Mouse (Mus musculus): ENCODE data around the gene Slc35c1. TPM values are rescaled to one million over a fixed set of nuclear protein-coding genes. Genes with fewer than 3 reads are reported as not detected.
A peak's percentile ranks its signal among the peaks of the same experiment; 100 is the strongest.
"Not testable (repeated sequence)": the region's sequence is repeated elsewhere in the genome, so short reads cannot be mapped to it uniquely, and the experiment has no call there.

The Slc35c1 gene
- total RNA-seq, 2 experiments from 2014 or later = 18.0 to 18.1 TPM

DNA sequence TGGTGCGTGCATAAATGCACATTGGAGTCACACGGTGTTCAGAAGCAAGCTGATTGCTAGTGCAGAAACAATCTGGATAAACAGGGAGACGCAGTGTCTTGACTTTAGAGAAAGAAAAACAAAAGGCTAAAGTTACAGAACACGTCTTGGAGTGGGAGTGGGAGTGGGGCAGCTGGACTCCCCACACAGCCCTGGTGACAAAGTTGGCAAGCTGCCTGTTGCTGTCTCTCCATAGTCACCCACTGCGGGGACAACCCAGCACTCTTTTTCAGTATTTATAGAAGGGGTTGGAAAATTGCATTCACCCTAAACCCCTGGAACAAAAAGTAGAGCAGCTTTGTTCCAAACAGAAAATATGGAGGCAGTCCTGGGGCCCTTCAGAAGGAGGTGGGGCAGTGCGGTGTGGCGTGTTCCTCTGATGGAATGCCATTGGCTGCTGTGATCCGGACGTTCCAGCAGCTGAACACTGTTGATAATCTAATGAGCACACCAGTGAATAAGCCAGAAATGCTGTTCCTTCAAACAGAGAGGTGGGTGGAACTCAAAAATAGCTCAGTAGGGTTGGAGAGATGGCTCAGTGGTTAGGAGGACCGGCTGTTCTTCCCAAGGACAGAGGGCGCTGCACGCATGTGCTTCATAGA lies 17.5 kb upstream of the Slc35c1 start:
- intact Hi-C loops (cut with DNase I) = no loop called here
- DNase-seq = no peak

DNA sequence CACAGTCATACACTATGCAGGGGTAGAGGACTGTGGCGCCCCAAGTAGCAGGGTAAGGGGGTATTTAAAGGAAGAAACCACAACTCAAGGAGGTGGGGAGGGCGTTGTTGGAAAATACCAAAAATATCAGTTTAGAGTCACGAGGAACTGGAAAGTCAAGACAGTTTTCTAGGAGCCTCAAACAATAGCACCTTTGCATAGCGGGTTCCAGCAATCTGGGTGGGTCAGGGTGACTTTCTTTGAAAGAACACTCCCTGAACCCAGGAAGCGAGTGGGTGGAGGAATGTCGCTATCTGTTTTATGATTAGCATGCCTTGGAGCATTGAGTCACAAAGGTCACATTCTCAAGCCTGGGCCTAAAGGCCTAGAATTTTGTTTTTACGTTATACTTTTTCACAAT lies 16.2 kb upstream of the Slc35c1 start:
- intact Hi-C loops (cut with DNase I); DNase-seq: not testable (repeated sequence)

DNA sequence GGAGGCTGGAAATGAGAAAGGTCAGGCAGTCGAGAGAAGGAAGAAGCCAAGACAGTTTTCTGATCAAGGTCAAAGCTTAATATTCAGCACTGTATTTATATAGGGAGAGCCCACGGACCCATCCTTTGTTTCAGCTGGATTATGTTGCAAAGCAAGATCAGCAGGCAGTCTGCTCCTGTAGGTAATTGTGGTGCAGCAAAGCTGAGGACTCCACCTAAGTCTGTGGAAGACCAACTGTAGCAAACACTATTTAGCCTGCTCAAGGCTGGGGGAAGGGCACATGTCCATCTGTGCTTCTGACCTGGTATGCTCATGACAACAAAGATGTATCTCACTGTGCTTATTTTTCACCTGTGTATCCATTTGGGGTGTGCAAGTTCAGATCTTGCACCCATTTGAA lies 15.4 kb upstream of the Slc35c1 start:
- intact Hi-C loops (cut with DNase I) = no loop called here

DNA sequence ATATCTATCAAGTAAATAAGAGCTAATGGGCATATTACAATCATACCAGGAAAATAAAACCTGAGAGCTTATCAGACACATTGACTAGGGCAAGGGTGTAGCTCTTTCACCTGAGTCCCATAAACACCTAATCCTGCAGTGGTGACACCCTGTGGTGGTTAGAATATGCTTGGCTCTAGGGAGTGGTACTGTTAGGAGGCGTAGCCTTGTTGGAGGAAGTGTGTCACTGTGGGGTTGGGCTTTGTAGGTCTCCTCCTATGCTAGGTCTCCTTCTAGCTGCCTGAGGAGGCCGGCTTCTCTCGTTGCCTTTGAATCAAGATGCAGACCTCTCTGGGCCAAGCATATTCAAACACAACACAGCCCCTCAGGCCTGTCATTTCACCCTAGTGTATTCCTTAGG lies 14.6 kb upstream of the Slc35c1 start:
- intact Hi-C loops (cut with DNase I) = no loop called here

More for the DNA sequence above, 15.4 kb upstream of the Slc35c1 start:
- DNase-seq = no peak

DNA sequence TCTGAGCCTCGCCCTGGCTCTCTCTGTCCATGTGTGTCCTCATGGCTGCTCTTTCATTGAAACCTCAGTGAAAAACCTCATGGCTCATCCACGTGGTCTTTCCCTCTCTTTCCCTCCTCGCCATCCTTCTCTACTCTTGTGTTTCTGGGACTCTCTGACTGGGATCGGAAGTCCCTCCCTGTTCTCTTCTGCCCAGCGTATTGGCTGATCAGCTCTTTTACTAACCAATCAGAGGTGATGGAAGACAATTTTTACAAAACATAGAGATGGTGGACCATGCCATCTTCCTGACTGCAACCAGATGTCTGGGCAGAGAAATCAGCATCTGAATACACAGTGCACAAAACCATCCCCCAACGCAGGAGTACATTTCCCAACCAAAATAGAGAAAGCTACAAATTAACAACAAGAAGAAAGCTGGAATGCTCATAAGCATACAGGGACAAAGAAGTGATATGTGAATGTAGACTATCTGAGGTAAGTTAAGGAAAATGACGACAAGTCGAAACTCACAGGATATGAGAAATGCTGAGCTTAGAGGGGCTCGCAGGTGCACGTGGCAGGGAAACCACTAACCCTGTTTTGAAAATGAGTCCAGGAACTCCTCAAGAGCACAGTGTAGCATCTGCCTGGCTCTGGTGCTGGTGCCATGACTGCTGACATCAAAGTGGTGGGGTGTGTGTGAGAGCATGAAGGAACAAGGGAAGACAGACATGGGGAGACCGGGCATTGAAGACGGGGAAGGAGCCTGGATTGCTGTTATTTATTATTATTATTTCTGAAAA lies 11.7 kb upstream of the Slc35c1 start:
- intact Hi-C loops (cut with DNase I) = no loop called here
- no peak for DNase-seq

More for the DNA sequence above, 14.6 kb upstream of the Slc35c1 start:
- no peak for DNase-seq

- no peak for DNase-seq
- intact Hi-C loops (cut with DNase I) = no loop called here
These were observed 4.4 kb upstream of the Slc35c1 start for GRCm38 (mm10) chr2:92464690-92465089.

GRCm38 (mm10) chr2:92461215-92461614 lies 877 bp upstream of the Slc35c1 start:
- DNase-seq = no peak
- intact Hi-C loops (cut with DNase I) = no loop called here

DNA sequence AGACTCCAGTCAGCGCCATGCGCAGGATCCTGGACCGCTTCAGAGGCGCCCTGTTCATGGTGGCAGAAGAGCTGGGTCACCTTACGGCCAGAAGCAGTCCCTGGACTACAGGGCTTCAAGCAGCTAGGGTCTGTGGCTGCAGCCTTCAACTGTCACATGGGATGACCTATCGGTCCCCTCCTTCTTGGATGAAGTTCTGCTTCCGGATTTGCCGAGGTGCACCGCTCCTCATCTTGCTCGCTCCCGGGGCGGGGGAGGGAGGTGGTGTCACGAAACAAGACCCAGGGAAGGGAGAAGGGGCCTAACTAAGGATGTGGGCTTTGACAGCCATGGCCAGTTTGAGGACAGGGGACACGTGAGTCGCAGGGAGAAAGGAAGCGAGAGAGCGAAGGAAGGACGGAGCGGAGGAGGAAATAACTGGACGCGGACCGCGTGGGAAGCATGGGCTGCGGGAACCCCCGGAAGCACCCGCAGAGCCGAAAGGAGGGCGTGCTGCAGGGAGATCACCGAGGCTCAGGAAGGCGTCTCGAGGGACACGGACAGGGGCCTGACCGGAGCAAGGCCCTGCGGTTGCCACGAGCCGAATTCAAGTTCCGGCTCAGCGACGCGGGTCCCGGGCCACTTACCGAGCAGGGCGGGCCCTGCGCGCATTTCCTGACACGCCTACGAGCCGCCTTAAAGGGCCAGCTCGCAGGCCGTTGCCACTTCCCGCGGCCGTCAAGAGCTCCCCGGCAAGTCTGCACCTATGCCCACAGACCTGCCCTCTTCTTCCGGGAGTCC lies 1.0 kb downstream of the Slc35c1 start:
- peak; percentile 72 for DNase-seq
- intact Hi-C loops (cut with DNase I) = no loop called here

- DNase-seq = no peak
- intact Hi-C loops (cut with DNase I) = no loop called here
These were observed 1.9 kb downstream of the Slc35c1 start for GRCm38 (mm10) chr2:92458481-92458880.

DNA sequence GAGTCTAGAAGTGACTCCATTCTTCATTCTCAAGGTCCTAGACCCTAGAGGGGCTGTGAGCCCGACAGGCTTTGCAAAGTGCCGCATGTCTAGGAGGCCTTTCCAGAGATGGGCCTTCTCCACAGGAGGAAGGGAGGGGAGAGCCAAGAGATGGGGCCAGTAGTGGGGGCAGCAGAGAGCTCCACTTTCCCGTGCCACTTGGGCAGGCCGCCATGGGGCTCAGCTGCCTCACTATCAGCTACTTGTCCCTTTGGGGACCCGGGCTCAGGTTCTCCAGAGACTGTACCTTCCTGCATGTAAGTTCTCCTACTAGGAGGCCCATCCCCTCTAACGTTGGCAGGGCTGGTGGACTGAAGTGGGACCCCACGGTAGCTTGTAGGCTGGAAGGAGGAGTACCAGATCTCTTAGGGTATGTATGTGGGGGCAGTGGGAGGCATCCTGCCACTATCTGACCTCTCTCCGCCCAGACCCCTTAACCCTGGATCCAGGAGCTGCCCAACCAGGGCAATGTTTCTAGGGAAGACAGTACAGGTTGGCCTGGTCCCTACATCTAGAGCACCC lies 3.3 kb downstream of the Slc35c1 start:
- DNase-seq = peak; percentile 61

GRCm38 (mm10) chr2:92455704-92456103 lies 4.6 kb downstream of the Slc35c1 start:
- no peak for DNase-seq

More for the DNA sequence above, 3.3 kb downstream of the Slc35c1 start:
- intact Hi-C loops (cut with DNase I) = no loop called here

DNA sequence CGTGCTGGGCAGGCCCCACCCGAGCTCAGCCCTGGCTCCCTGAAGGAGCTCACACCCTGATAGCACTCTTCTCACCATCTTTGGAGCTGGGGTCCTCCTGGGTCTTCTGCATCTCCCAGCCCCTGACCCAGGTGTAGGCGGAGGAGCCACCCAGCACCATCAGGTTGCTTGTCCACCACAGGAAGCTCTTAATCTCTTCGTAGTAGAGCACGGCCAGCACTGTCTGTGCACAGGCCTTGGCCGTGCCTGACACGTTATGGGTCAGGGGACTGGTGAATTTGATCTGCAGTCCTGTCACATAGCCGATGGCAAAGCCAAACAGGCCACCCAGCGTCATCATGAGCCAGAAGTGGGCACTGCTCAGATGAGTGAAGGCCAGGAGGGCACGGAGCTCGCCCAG lies 6.2 kb downstream of the Slc35c1 start:
- DNase-seq = no peak
- intact Hi-C loops (cut with DNase I) = no loop called here

More at GRCm38 (mm10) chr2:92455704-92456103, 4.6 kb downstream of the Slc35c1 start:
- intact Hi-C loops (cut with DNase I) = no loop called here

- no peak for DNase-seq
- intact Hi-C loops (cut with DNase I) = no loop called here
These were observed 9.2 kb downstream of the Slc35c1 start for GRCm38 (mm10) chr2:92451126-92451525.

DNA sequence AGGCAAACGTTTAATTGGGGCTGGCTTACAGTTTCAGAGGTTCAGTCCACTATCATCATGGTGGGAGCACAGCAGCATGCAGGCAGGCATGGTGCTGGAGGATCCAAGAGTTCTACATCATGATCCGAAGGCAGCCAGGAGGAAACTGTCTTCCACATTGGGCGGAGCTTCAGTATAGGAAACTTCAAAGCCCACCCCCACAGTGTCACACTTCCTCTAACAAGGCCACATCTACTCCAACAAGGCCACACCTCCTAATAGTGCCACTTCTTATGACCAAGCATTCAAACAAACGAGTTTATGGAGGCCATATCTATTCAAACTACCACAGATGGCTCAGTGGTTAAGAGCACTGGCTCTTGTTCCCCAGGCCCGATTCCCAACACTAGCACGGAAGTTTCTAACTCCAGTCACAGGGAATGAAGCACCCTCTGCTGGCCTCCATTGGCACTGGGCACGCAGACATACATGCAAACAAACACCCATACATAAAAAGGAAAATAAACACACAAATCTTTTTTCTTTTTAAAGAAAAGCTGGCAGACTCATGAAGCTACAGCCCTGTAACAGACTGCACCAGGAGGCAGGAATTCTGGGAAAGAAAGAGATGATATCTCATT lies 13.1 kb downstream of the Slc35c1 start:
- intact Hi-C loops (cut with DNase I) = no loop called here
- DNase-seq = no peak

GRCm38 (mm10) chr2:92446656-92447055 lies 13.7 kb downstream of the Slc35c1 start:
- intact Hi-C loops (cut with DNase I) = no loop called here
- DNase-seq = peak; percentile 45

GRCm38 (mm10) chr2:92445890-92446289 lies 14.4 kb downstream of the Slc35c1 start:
- DNase-seq = no peak
- intact Hi-C loops (cut with DNase I) = no loop called here

- intact Hi-C loops (cut with DNase I) = no loop called here
- no peak for DNase-seq
These were observed 16.0 kb downstream of the Slc35c1 start for GRCm38 (mm10) chr2:92444376-92444775.

DNA sequence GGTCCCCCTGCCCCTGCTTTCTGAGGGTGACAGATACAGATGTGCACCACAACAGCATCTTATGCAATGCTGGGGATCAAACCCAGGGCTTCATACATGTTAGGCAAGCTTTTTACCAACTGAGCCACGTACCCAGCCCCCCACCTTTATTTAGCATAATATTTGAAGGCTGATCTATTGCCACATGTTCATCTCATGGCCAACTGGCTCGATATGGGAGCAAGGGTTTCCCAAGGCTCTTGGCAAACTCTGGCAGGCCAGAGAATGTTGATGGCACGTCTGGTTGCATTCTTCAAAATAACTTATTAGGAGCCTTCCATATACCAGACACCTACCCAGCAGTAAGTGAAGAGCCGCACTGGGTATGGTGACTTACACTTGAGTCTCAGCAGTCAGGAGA lies 17.0 kb downstream of the Slc35c1 start:
- intact Hi-C loops (cut with DNase I) = no loop called here
- no peak for DNase-seq

GRCm38 (mm10) chr2:92442419-92443001 lies 17.8 kb downstream of the Slc35c1 start:
- intact Hi-C loops (cut with DNase I) = no loop called here
- DNase-seq = no peak

- intact Hi-C loops (cut with DNase I) = no loop called here
These were observed 19.9 kb downstream of the Slc35c1 start for GRCm38 (mm10) chr2:92440432-92440831.

More at GRCm38 (mm10) chr2:92440432-92440831, 19.9 kb downstream of the Slc35c1 start:
- no peak for DNase-seq
